Mouse (Mus musculus): Measurements from ENCODE around the gene Fhdc1.

Fhdc1 gene

DNA sequence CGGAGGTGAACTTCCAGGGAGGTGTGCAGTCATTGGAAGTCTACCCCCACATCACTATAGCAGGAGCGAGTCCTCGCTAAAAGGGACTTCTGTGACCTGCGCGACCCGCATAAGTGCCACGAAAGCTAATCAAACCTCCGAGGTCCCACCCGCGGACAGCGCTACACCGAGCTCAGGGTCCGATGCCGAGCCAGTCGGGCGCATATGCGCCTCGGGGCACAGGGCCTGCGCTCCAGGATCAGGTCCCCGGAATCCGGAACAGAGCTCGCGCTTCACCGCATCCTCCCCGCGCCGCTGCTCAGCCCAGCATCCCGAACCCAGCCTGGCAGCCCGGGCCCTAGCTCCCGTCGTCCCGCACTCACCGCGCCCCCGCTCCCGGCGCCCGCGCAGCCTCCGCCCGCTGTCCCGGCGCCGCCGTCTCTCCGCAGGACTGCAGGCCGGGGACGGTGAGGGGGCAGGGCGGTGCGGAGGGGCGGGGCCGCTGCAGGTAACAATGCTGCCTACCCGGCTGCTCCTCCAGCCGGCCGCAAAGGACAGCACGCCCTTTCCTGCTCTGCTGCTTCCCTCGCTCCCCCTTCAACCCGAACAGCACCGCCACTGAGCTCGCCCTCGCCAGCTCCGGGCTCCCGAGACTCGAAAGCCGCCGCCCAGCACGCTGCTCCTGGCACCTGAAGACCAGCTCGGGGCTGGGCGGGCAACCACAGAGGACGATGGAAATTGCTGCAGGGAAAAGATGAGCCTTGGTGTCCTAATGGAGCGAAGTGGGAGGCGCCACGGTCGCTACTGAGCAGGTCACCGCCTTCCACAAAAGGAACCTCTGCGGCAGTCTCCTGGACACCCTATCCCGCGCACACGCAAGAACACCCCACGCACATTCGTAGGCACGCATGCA is at the start of gene Fhdc1:
Fhdc1 (minus strand) TSS at position 424 of the 892 bp plus-strand sequence.
- peak; percentile 78 for DNase-seq (ENCODE audit: extremely low spot score, low spot score)

DNA sequence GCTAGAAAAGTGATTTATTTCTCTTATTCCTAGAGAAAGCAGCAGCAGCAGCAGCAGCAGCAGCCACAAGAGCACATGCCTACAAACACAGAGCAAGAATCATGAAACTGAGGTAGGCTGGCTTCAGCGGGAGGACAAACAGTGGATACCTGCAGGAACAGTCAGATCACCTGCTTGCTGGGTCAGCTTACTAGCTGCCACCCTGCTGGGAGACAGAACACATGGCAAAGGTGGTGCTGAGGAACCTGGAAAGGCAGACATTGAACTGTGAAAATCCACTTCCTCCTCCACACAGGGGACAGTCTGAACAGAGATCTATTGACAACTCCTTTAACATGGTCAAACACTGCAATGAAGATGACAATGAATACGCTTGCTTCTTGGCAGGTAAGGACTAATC is 48.8 kb upstream of the Fhdc1 start:
- no peak for DNase-seq (ENCODE audit: extremely low spot score, low spot score)

DNA sequence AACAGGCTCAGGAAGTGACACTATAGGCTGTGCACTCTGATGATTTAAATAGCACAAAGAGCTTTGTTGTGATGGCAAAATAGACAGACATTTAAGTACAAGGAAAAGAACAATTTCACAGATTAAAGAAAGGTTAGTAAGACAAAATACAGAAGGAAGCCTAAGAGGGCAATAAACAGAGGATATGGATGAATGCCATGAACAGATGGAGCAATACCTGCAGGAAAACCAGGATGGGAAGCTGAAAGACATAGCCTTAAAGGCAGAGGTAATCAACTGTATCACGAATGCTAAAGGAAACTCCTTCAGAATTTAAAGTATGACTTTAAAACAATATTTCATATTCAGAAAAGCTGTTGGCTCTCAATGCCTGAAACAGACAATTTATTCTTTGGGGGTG is 44.7 kb upstream of the Fhdc1 start:
- DNase-seq (ENCODE audit: extremely low spot score, low spot score) = no peak

DNA sequence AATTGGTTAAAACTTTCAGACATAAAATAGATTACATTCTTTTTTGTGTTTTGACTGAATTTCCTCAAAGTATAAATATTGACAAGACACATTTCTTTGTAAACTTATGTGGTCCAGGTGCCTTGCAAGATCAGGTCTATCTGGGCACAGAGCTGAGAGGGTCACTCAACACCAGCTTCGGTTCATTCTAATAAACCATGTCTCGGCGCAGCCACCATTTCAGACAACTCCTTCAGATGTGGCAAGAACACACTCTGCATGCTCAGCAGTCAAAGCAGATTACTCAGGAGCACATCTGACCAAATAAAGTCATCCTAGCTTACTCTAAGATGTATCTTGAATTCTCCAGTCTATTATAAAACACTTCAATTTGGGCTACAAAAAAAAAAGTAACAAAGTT is 35.9 kb upstream of the Fhdc1 start:
- DNase-seq (ENCODE audit: extremely low spot score, low spot score) = no peak

DNA sequence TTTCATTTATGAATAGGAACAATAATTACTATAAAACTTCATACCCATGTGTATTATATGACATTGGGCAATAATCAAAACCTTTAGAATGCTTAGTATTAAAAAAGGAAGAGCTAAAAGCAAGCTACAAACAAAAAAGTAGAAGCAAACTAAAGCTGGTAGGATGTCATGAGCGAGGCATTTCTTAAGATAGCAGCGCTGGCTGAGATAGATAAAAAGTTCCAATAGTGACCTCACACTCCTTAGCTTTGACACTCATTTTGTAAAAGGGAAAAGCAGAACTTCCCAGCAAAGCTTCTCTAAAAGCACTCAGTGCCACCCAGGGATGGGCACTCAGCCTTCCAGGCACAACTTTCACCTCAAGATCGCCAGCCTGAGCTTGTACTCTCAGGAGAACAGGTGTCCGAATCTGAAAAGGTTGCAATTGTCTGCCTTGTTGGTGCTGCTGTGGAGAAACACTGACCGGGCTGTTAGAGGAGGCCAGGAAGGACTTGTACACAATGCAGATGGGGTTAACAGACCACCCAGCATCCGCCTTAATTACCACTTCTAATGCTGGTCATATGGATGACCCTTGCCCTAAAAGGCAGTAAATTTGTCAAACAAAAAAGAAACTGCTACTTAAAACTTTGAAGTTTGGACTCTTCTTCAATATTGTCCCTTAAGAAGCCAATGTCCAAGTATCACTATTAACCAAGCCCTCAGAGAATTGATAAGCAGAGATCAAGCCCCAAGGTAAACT is 32.7 kb upstream of the Fhdc1 start:
- DNase-seq (ENCODE audit: extremely low spot score, low spot score) = no peak

DNA sequence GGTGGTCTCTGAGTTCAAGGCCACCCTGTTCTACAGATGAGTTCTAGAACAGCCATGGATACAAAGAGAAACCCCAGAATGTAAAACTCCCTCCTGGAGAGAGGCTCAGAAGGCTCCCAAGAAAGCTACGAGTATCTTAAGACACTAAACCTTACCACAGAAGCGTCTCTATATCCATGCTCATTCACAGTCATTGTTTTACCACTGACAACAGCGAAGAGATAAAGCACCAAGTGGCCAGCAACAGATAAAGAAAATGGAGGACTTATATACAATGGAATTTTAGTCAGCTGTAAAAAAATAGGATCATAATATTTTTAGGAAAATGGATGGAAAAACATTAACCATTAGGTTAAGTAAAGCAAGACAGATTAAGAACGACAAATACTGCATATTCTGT is 25.0 kb upstream of the Fhdc1 start:
- no peak for DNase-seq (ENCODE audit: extremely low spot score, low spot score)

DNA sequence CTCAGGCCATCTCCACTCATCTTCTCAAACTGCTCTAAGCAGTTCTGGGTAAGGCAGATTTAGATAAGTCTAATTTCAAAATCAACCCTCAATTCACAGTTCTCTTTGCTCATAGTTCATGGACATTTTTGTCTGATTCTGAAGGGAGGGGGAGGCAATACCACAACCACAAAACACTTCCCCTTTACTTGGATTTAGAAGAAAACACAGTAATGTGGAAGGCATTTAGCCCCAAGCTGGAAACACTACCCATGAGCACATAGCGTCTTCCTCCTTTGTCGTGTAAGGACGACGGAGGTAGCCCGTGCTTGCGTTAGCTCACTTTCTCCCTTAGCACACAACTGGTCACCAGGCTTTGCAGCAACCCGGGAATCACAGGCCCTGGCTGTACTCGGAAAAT is 24.1 kb upstream of the Fhdc1 start:
- DNase-seq (ENCODE audit: extremely low spot score, low spot score) = no peak

DNA sequence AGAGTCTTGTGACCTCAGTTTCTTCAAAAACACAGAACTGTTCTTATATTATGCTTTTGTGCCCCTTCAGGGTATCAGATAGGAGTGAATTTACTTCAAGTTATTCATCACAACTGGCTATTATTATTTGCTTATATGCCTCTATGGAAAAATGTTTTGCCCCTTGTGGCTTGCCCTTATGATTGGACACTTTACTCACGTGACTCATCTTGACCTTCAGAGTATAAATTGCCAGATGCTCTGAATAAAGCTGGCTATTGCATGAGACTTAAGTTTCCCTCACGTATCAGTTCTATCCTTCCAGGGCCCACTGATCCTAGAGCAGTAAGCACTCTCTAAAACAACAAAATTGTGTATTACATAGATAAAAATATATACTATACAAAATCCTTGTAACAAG is 21.9 kb upstream of the Fhdc1 start:
- DNase-seq (ENCODE audit: extremely low spot score, low spot score) = no peak

DNA sequence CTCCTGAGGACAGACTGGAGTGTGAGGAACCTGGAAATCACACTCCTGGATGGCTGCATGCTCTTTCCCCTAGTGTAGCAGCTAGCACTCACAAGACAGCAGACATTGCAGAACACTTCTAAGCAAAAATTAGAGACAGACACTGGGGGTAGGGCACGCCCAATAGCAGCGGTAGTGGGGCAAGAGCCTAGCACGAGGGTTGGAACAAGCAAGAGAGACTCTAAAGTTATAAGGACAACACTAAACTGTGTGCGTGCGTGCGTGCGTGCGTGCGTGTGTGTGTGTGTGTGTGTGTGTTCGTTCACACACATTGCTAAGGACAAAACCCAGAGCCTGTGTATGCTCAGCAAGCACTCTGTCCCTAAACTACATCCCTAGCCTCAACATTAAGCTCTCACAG is 20.3 kb upstream of the Fhdc1 start:
- DNase-seq (ENCODE audit: extremely low spot score, low spot score) = no peak

DNA sequence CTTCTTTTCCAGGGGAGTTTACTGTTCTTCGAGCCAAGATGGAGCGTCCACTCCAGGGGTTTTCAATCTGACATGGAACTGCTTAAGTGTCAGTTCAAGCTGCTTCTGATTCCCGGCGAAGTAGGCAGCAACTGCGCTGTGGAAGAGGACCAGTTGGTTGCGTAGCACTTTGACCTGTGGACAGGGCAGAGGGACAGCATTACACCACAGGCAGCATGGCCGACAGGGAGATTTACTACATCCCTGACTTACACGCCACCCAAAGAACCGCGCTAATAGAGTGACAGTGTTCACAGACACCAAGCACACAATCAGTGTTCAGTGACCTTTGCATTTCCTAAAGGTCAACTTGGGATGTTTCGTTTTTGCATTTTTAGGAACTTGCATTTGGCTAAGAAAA is 17.5 kb upstream of the Fhdc1 start:
- no peak for DNase-seq (ENCODE audit: extremely low spot score, low spot score)

DNA sequence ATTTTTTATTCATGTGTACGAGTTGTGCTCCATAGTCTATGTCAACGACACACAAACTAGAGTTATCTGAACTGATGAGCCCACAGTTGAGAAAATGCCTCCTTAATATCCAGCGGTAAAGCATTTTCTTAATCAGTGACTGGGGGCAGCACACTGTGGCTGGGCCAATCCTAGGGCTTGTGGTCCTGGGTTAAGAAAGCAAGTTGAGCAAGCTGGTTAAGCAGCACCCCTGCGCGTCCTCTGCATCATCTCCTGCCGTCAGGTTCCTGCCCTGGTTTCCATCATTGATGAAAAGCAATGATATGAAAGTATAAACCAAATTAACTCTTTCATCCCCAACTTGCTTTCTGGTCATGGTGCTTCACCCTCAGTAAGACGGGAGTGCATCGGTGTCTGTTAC is 12.4 kb upstream of the Fhdc1 start:
- no peak for DNase-seq (ENCODE audit: extremely low spot score, low spot score)

DNA sequence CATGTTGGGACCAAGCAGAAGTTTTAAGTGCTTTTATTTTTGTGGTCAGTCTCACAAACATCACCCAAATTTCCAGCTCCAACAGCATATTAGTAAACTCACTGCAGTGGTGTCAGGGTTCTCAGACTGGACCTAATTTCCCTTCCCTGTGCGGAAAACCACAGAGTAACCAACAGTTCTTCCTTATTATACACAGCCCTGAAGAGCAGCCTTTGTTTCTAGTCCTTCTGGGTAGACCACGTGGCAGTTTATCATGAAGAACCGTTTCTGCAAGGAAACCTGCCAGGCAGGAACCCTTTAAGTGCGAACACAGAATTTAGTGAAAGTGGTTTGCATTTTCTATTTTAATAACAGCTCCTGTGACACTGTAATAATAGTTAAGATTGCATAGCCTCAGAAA is 11.9 kb upstream of the Fhdc1 start:
- DNase-seq (ENCODE audit: extremely low spot score, low spot score) = no peak

DNA sequence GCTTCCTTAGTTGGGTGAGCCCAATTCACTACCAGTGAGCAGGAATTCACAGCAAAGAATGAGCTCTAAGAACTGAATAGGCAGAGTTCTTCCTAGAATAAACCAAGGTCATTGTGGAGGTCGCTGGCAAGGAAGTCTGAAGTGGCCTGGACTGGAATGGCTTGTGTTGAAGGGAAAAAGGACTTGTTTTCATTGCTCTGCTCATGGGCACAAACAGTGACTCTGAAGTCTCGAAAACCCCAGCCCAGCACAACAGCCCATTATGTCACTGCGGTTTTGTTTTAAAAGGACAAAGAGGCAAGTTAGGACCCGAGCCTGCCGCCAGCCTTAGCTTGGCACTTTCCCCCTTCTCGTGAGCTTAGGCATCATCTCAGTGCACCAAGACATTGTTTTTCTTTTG is 8.5 kb upstream of the Fhdc1 start:
- no peak for DNase-seq (ENCODE audit: extremely low spot score, low spot score)

DNA sequence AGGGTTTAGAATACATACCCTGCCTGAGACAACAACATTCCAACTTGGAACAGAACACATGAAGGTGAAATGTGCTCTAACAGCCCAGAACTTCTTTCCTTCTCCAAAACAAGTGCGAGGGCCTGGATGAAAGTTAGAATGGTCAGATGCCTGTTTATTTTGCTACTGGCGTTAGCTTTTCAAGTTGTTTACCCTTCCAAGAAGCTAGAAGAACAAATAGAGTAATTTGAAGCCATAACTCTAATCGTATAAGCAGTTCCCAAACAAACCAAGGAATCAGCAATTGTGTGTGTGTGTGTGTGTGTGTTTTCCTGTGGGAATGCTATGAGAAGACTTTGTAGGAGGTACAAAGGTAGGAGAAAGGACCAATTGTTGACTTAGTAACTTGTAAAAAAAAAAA is 4.7 kb upstream of the Fhdc1 start:
- no peak for DNase-seq (ENCODE audit: extremely low spot score, low spot score)

DNA sequence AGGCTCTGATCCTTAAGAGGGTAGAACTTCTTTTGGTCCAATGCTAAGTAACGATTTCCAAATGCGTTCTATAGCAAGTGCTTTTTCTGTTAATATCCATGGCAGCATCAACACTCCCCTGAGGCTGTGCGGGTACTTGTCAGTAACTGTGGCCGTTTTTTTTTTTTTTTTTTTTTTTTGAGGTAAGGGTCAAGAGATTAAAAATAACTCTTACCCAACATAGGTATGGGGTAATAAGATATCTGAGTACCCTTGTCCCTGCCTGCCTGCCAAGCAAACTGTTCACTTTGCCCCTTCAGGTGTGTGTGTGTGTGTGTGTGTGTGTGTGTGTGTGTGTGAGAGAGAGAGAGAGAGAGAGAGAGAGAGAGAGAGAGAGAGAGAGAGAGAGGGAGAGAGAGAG is 4.1 kb upstream of the Fhdc1 start:
- no peak for DNase-seq (ENCODE audit: extremely low spot score, low spot score)

DNA sequence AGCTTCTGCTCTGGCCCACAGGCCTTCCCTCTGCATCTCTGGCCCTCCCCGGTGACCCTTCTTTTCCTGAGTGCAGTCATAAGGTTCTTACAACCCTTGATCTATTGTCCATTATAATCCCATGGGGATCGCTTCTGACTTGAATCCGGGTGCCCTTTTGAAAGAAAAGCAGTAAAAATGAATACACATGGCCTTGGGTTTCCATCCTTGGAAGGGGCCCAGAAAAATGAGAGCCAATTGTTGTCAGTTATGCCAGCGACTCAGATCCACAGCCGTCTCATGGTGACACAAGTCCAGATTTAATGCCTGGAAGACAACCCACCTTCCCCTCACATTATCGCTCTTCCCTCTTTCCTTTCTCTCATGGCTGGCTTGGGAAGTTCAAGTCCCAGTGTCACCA is 1.9 kb upstream of the Fhdc1 start:
- no peak for DNase-seq (ENCODE audit: extremely low spot score, low spot score)

DNA sequence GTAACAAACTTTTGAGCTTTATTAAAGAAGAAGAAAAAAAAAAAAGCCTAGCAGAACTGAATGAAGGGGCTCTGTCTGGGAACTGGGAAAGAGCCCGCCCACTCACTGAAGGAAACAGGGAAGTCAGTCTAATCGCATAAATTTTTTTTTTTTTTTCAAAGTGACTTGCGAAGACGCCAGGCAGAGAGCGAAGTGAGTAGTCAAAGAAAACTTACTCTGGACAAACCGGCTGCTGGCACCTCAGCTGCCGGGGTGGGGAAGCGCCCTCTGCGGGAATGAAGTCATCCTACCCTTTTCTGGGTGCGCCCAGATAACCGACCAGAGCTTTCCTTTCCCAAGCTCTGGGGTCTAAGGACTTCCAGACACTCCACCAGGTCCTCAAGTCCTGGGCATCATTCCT is 875 bp upstream of the Fhdc1 start:
- peak; percentile 41 for DNase-seq (ENCODE audit: extremely low spot score, low spot score)

DNA sequence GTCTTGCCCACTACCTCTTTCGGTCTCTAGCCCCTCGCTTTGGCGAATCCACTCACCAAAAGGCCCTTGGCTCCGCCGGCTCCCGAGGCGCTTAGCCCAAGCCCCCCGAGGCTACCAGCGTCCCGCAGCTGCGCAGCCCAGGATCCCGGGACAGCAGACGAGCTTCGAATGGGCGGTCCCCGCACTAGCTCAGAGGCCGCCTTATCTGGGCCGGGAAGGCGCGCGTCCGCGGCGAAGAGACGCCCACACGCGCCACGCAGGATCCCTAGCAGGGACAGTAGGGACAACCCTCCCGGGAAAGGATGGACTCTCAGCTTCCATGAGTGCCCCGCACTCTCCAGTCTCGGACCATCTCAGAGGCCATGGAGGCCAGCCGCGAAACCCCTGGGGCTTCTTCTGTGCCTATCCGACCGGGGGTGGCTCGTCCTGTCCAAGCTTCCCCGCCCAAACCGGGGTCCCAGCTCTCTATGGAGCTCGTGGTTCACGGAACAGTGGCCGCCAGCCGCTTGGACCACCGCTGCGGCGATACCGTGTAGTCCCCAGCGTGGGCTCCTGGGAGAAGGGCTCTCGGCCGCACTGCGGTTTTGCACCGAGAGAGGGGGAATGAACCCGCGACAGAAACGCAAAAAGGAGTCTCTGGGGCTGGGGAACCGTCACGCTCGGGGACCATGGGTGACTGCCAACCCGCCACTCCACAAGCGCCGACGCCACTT is 780 bp downstream of the Fhdc1 start:
- DNase-seq (ENCODE audit: extremely low spot score, low spot score) = peak; percentile 76

DNA sequence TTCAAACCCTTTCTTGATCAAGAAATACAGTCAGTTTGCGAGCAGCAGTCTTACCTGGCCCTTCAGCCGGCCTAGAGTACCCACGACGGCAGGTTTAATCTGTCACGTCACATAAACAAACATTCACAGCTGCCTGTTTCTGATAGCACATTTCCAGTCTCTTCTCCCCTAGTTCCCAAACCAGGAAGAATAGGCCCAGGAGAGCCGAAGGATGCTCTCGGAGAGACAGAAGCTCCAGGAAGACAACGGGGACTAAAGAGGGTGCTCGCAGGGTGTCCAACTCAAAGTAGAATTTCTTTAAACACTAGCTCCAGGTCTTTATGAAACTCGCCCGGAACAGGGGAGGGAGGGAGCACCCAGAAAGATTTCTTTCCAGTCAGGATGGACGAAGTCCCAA is 1.3 kb downstream of the Fhdc1 start:
- DNase-seq (ENCODE audit: extremely low spot score, low spot score) = peak; percentile 42

DNA sequence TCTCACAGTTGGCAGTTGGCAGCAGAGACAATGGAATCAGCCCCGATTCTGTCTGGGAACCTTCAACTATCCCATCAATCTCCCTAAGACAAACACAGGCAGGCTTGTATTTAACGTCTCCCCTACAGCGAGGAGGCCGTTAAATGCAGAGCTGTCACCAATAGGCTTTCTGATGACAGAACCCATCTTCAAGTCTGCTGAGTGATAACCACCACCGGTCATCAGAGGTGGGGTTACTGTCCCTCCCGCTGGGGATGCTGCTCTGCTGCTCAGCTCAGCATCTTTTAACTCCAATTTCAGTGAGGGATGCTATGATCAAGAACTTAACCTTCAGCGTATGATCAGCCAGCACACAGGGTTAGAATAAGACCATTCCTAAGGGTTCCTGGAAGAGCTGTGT is 2.0 kb downstream of the Fhdc1 start:
- peak; percentile 42 for DNase-seq (ENCODE audit: extremely low spot score, low spot score)

DNA sequence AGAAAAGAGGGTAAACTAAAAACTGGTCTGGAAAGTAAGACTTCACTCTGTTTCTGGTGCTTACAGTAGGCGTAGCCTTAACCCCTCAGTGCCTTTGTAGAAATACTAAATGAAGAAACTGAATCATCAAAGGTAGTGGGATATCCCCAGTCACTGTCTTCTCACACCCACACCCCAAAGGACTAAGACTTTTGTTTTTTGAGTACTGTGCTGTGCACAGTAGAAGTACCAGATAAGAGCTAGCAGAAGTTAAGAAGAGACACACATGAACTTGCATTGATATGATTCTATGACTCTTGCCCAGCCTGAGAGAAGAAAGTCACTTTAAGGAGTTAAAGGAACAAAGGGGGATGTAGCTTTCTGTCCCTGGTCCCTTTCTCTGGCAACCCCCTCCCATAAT is 2.7 kb downstream of the Fhdc1 start:
- no peak for DNase-seq (ENCODE audit: extremely low spot score, low spot score)

All from neural tube, embryonic 10.5 days (tissue).